Mouse (Mus musculus) embryonic facial prominence, embryonic 11.5 days (tissue): ENCODE results near the gene Slc9a1. TPM values are rescaled to one million over a fixed set of nuclear protein-coding genes. Genes with fewer than 3 reads are reported as not detected.

Source experiments
- ATAC-seq: fragments of 200-750 bp; cut with Nextera tagmentation; replicated peaks from 2 replicates; pipeline ENCODE4 v1.8.0; 2017; ENCODE audit warnings: low read depth; ENCODE audit not compliant: insufficient number of reproducible peaks, low FRiP score, low TSS enrichment
- DNase-seq: peaks from one replicate; pipeline ENCODE4 v3.0.0-alpha.2; 2015; ENCODE audit warnings: low spot score
- H3K27ac ChIP-seq: fragments of 300-500 bp; sonication (generic); replicated peaks from 2 replicates; pipeline ENCODE4 v1.5.1; 2014; ENCODE audit warnings: mild to moderate bottlenecking, low read depth, low read length, control low read depth
- H3K27me3 ChIP-seq: fragments of 300-500 bp; sonication (generic); 2 replicates; pipeline ENCODE4 v1.6.1; 2014; ENCODE audit warnings: mild to moderate bottlenecking, low read length, moderate library complexity, mixed read lengths; ENCODE audit not compliant: control insufficient read depth, insufficient read depth
- H3K36me3 ChIP-seq: fragments of 300-500 bp; sonication (generic); replicated peaks from 2 replicates; pipeline ENCODE4 v1.6.1; 2014; ENCODE audit warnings: low read depth, mild to moderate bottlenecking, low read length, moderate library complexity, mixed read lengths; ENCODE audit not compliant: control insufficient read depth, insufficient read depth
- H3K4me1 ChIP-seq: fragments of 300-500 bp; sonication (generic); 2 replicates; pipeline ENCODE4 v1.6.1; 2014; ENCODE audit warnings: low read length, mixed read lengths; ENCODE audit not compliant: control insufficient read depth, insufficient read depth
- H3K4me2 ChIP-seq: fragments of 300-500 bp; sonication (generic); 2 replicates; pipeline ENCODE4 v1.6.1; 2014; ENCODE audit warnings: low read depth, mild to moderate bottlenecking, control low read depth, low read length, moderate library complexity
- H3K4me3 ChIP-seq: fragments of 300-500 bp; sonication (generic); 2 replicates; pipeline ENCODE4 v1.5.1; 2014; ENCODE audit warnings: low read depth, low read length, control low read depth
- H3K9ac ChIP-seq: fragments of 300-500 bp; sonication (generic); replicated peaks from 2 replicates; pipeline ENCODE4 v1.6.1; 2014; ENCODE audit warnings: mild to moderate bottlenecking, control low read depth, low read length
- H3K9me3 ChIP-seq: fragments of 300-500 bp; sonication (generic); replicated peaks from 2 replicates; pipeline ENCODE4 v1.6.1; 2016; ENCODE audit warnings: mild to moderate bottlenecking, low read length, inconsistent platforms, mixed read lengths; ENCODE audit not compliant: control insufficient read depth
- WGBS: fragments of 180-500 bp; shearing (Covaris S2); extraction: QIAGEN DNeasy Blood & Tissue Kit; methylation state at CpG from one replicate; pipeline ENCODE4 v1.1.7; 2014; 5-methylcytosine and 5-hydroxymethylcytosine counted together
- polyA plus RNA-seq: library from polyadenylated mRNA; unstranded; fragments of >200 nt; fragmentation: Nextera tagmentation; extraction: Ambion mirVana; gene quantifications from 2 replicates; pipeline ENCODE4 v1.2.1, GENCODE M21; 2014

Gene Slc9a1
- polyA plus RNA-seq, 1 experiment from 2014 or later = 4.7 TPM

GRCm38 (mm10) chr4:133439460-133440376 lies 70.2 kb downstream of the Slc9a1 start:
- 7% methylated on average over 17 of the region's 17 CpGs for WGBS
- no peaks in the 10 kb centered on the region for H3K9me3 ChIP-seq
- peak overlapping the region; percentile 45 for H3K27ac ChIP-seq
- H3K4me1 ChIP-seq = peaks cover 12% of the 10 kb centered on the region; the same call in 1 of the 2 replicates
- H3K4me3 ChIP-seq = 0 out of 2 replicates have a peak overlapping the region, but pooled peaks have one; percentile 2
- peak overlapping the region; percentile 29 for H3K4me2 ChIP-seq
- no peaks in the 10 kb centered on the region for H3K27me3 ChIP-seq
- DNase-seq = peak; percentile 89
- peak; percentile 94 for ATAC-seq
- no peaks in the 10 kb centered on the region for H3K36me3 ChIP-seq
- H3K9ac ChIP-seq = peak overlapping the region; percentile 30

DNA sequence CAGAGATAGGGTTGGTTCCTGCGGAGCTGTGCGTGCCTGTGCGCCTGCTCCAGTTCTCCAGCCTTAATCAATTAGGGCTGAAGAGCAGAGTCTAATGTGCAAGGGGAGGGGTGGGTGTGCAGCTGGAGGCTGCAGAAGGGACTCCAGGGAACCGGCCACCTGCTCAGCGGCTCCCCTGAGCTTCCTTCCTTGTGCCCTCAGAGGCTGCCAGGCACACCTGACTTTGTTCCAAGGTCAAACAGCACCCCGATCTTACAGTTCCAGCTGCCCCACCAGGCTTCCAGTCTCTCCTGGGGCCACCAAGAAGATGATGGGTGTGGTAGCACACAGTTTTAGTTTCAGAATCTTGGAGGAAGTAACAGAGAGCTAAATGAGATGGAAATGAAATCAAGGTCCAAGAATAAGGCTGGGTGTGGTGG lies 70.9 kb downstream of the Slc9a1 start:
- Histone ChIP-seq H3K27ac (peak overlapping the region; percentile 45), H3K27me3 (no peaks in the 10 kb centered on the region), H3K9ac (peak overlapping the region; percentile 30; the same call in 1 of the 2 replicates), H3K4me3 (0 out of 2 replicates have a peak overlapping the region, but pooled peaks have one; percentile 2), H3K9me3 (no peaks in the 10 kb centered on the region), H3K36me3 (no peaks in the 10 kb centered on the region), H3K4me2 (peak overlapping the region; percentile 29), H3K4me1 (peaks cover 12% of the 10 kb centered on the region; the same call in 1 of the 2 replicates)
- WGBS = 3% methylated on average over 6 of the region's 6 CpGs
- DNase-seq (peak; percentile 81), ATAC-seq (peak; percentile 77)

DNA sequence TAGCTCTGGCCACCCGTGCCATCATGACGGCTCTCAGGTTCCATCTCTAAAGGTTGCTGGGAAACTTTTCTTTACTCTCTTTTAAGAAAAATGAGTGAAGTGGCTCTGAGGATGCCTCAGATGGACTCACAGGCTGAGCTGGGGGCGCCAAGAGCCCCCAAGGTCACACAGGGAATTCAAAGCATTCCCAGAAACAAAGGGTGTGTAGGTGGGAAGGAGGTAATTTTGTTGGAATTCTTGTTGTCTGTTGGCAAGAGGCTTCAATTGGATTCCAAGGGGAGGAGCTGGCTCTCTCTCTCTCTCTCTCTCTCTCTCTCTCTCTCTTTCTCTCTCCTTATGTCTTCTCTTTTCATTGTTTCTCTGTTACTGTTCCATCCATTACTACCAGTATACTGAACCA lies 72.7 kb downstream of the Slc9a1 start:
- Histone ChIP-seq H3K27me3 (no peaks in the 10 kb centered on the region), H3K4me1 (peaks cover 12% of the 10 kb centered on the region; the same call in 1 of the 2 replicates), H3K9ac (no peak overlapping the region), H3K27ac (no peak overlapping the region), H3K4me2 (no peak overlapping the region), H3K4me3 (no peak overlapping the region), H3K36me3 (no peaks in the 10 kb centered on the region), H3K9me3 (no peaks in the 10 kb centered on the region)
- 30% methylated on average over 3 of the region's 3 CpGs for WGBS
- ATAC-seq = no peak
- DNase-seq = no peak

GRCm38 (mm10) chr4:133443085-133443484 lies 73.6 kb downstream of the Slc9a1 start:
- no peaks in the 10 kb centered on the region for H3K36me3 ChIP-seq
- H3K27me3 ChIP-seq = no peaks in the 10 kb centered on the region
- H3K4me3 ChIP-seq = no peak overlapping the region
- H3K9ac ChIP-seq = no peak overlapping the region
- no peak for ATAC-seq
- H3K27ac ChIP-seq = no peak overlapping the region
- no peak for DNase-seq
- H3K9me3 ChIP-seq = no peaks in the 10 kb centered on the region
- H3K4me2 ChIP-seq = no peak overlapping the region
- peaks cover 12% of the 10 kb centered on the region; the same call in 1 of the 2 replicates for H3K4me1 ChIP-seq
- 32% methylated on average over 5 of the region's 5 CpGs for WGBS

DNA sequence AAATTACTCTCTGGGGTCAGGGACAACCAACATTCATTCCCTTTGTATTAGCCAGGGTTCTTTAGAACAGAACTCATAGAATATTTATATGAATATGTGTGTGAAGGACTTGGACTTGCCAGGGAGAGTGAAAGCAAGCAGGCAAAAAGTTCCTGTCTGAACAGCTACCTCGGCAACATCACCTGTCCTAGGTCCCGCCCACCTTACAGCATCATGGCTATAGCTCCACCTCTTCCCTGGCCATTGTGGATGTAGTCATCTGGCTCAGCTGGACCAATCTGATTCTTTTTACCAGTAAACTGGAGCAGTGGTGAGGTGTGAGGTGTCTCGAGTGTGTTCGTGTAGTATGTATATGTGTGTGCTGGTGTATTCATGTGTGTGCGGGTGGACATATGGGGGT lies 76.2 kb downstream of the Slc9a1 start:
- Histone ChIP-seq H3K27ac (no peak overlapping the region), H3K4me3 (no peak overlapping the region), H3K9ac (no peak overlapping the region), H3K36me3 (no peaks in the 10 kb centered on the region), H3K4me2 (no peak overlapping the region), H3K9me3 (no peaks in the 10 kb centered on the region), H3K27me3 (no peaks in the 10 kb centered on the region), H3K4me1 (peaks cover 4% of the 10 kb centered on the region; the same call in 1 of the 2 replicates)
- ATAC-seq (no peak), DNase-seq (no peak)
- 85% methylated on average over 5 of the region's 5 CpGs for WGBS

DNA sequence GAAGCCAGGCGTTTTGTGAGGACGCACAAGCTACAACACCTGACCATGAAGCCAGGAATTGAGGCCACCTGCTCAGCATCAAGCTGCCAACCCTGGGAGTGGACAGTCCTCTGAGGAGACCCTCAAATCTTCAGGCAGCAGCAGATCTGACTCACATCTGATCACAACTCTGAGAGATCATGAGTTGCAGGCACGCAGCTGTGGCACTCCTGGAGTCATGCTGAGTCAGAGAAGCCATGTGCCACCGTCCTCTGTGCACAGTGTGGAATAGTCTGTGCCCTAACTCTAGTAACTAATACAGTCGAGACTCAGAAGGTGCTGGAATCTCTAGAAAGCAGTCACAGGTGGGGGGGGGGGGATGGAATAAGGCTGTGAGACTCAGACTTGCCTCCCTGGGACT lies 77.9 kb downstream of the Slc9a1 start:
- Histone ChIP-seq H3K9me3 (no peaks in the 10 kb centered on the region), H3K4me3 (no peak overlapping the region), H3K36me3 (no peaks in the 10 kb centered on the region), H3K9ac (no peak overlapping the region), H3K4me1 (peaks cover 2% of the 10 kb centered on the region; the same call in 1 of the 2 replicates), H3K27me3 (no peaks in the 10 kb centered on the region), H3K27ac (no peak overlapping the region), H3K4me2 (no peak overlapping the region)
- 64% methylated on average over 5 of the region's 5 CpGs for WGBS
- DNase-seq (no peak), ATAC-seq (no peak)

DNA sequence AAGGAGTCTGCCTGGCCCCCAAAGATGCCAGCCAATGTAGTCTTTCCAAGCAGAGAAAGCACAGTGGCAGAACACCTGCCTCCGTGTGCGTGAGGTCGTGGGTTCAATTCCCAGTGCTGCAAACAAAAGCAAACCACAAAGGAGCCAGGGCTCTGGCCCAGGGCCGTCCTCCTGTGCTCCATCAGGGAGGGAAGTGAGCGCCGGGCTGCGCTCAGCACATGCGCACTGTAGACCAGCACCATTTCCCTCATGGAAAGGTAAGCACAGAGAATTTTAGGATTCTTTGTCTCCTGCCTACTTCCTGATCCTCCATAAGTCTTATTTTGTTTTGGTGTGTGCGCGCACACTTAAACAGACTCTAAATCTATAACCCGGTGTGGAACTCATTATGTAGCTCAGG lies 78.5 kb downstream of the Slc9a1 start:
- no peaks in the 10 kb centered on the region for H3K27me3 ChIP-seq
- ATAC-seq (no peak), DNase-seq (no peak)
- no peaks in the 10 kb centered on the region for H3K36me3 ChIP-seq
- H3K9ac ChIP-seq = no peak overlapping the region; the same call in 1 of the 2 replicates
- H3K27ac ChIP-seq = no peak overlapping the region
- WGBS = 75% methylated on average over 11 of the region's 11 CpGs
- H3K4me3 ChIP-seq = no peak overlapping the region
- H3K4me2 ChIP-seq = no peak overlapping the region
- peaks cover 2% of the 10 kb centered on the region; the same call in 1 of the 2 replicates for H3K4me1 ChIP-seq
- H3K9me3 ChIP-seq = no peaks in the 10 kb centered on the region
